Mouse (Mus musculus) liver, postnatal 0 days (tissue): ENCODE results near the gene Pex11a. TPM values are rescaled to one million over a fixed set of nuclear protein-coding genes. Genes with fewer than 3 reads are reported as not detected.
A peak's percentile ranks its signal among the peaks of the same experiment; 100 is the strongest.

Experiments used
- ATAC-seq: fragments of 200-750 bp; cut with Nextera tagmentation; 2 replicates; pipeline ENCODE4 v1.8.0; 2017; ENCODE audit warnings: mild to moderate bottlenecking, moderate library complexity
- DNase-seq: peaks from one replicate; pipeline ENCODE4 v3.0.0-alpha.2; 2016
- H3K27ac ChIP-seq: fragments of 300-500 bp; sonication (generic); 2 replicates; pipeline ENCODE4 v1.5.1; 2014; ENCODE audit warnings: antibody characterized with exemption, moderate library complexity, mild to moderate bottlenecking, low read depth
- H3K27me3 ChIP-seq: fragments of 300-500 bp; sonication (generic); 2 replicates; pipeline ENCODE4 v1.6.1; 2014; ENCODE audit warnings: low read length, control low read depth, mixed read lengths; ENCODE audit not compliant: insufficient read depth
- H3K36me3 ChIP-seq: fragments of 300-500 bp; sonication (generic); replicated peaks from 2 replicates; pipeline ENCODE4 v1.6.1; 2014; ENCODE audit warnings: mild to moderate bottlenecking, control low read depth, low read length, moderate library complexity, mixed read lengths; ENCODE audit not compliant: insufficient read depth
- H3K4me1 ChIP-seq: fragments of 300-500 bp; sonication (generic); 2 replicates; pipeline ENCODE4 v1.6.1; 2014; ENCODE audit warnings: antibody characterized with exemption, mild to moderate bottlenecking, control low read depth; ENCODE audit not compliant: insufficient read depth
- H3K4me2 ChIP-seq: fragments of 300-500 bp; sonication (generic); 2 replicates; pipeline ENCODE4 v1.6.1; 2014; ENCODE audit warnings: low read depth, mild to moderate bottlenecking, low read length, moderate library complexity, mixed read lengths
- H3K4me3 ChIP-seq: fragments of 300-500 bp; sonication (generic); 2 replicates; pipeline ENCODE4 v1.5.1; 2014; ENCODE audit warnings: low read depth, low read length
- H3K9ac ChIP-seq: fragments of 300-500 bp; sonication (generic); replicated peaks from 2 replicates; pipeline ENCODE4 v1.6.1; 2014; ENCODE audit warnings: mild to moderate bottlenecking, moderate library complexity
- H3K9me3 ChIP-seq: fragments of 300-500 bp; sonication (generic); 2 replicates; pipeline ENCODE4 v1.6.1; 2016; ENCODE audit warnings: mild to moderate bottlenecking, control low read depth, low read length, mixed read lengths
- CTCF ChIP-seq: sonication (generic); IDR thresholded peaks from 2 replicates; pipeline ENCODE4 v1.5.1; 2016; ENCODE audit warnings: antibody characterized with exemption, low read depth
- EP300 ChIP-seq: IDR thresholded peaks from 2 replicates; pipeline ENCODE4 v1.6.1; 2016; ENCODE audit warnings: antibody characterized with exemption, low read depth, mild to moderate bottlenecking
- WGBS: fragments of 180-500 bp; shearing (Covaris S2); extraction: QIAGEN DNeasy Blood & Tissue Kit; methylation state at CpG from one replicate; pipeline ENCODE4 v1.1.7; 2014; ENCODE audit not compliant: insufficient replicate concordance; 5-methylcytosine and 5-hydroxymethylcytosine counted together
- polyA plus RNA-seq: library from polyadenylated mRNA; unstranded; fragments of >200 nt; fragmentation: Nextera tagmentation; extraction: Ambion mirVana; gene quantifications from 2 replicates; pipeline ENCODE4 v1.2.1, GENCODE M21; 2015

Pex11a gene
- polyA plus RNA-seq, 1 experiment from 2014 or later, result 16.1 TPM

- WGBS, result 59% methylated on average over 5 of the region's 5 CpGs
- no peaks in the 10 kb centered on the region for H3K36me3 ChIP-seq
- DNase-seq, result no peak
- H3K27me3 ChIP-seq, result no peaks in the 10 kb centered on the region
- H3K4me3 ChIP-seq, result no peak overlapping the region
- no peak for ATAC-seq
- TF ChIP-seq EP300 (no peak), CTCF (no peak)
- no peaks in the 10 kb centered on the region; the same call in 1 of the 2 replicates for H3K4me1 ChIP-seq
- H3K4me2 ChIP-seq, result no peak overlapping the region
- no peaks in the 10 kb centered on the region for H3K9me3 ChIP-seq
- H3K9ac ChIP-seq, result no peak overlapping the region
- no peak overlapping the region for H3K27ac ChIP-seq
Observed at GRCm38 (mm10) chr7:79761124-79761876, 18.4 kb upstream of the Pex11a start.

GRCm38 (mm10) chr7:79759766-79760165, 16.8 kb upstream of the Pex11a start:
- Histone ChIP-seq H3K4me1 (no peaks in the 10 kb centered on the region; the same call in 1 of the 2 replicates), H3K9me3 (no peaks in the 10 kb centered on the region), H3K4me3 (no peak overlapping the region), H3K9ac (no peak overlapping the region), H3K27ac (no peak overlapping the region), H3K27me3 (no peaks in the 10 kb centered on the region), H3K36me3 (no peaks in the 10 kb centered on the region), H3K4me2 (no peak overlapping the region)
- DNase-seq (no peak), ATAC-seq (no peak)
- TF ChIP-seq CTCF (no peak), EP300 (no peak)

GRCm38 (mm10) chr7:79758176-79758575, 15.2 kb upstream of the Pex11a start:
- no peaks in the 10 kb centered on the region for H3K27me3 ChIP-seq
- no peak overlapping the region for H3K4me3 ChIP-seq
- H3K27ac ChIP-seq, result no peak overlapping the region
- 36% methylated on average over 6 of the region's 6 CpGs for WGBS
- H3K9ac ChIP-seq, result no peak overlapping the region
- peak; percentile 62 for DNase-seq
- H3K4me2 ChIP-seq, result no peak overlapping the region
- H3K4me1 ChIP-seq, result no peaks in the 10 kb centered on the region; the same call in 1 of the 2 replicates
- no peak for TF ChIP-seq EP300
- TF ChIP-seq CTCF, result no peak
- no peaks in the 10 kb centered on the region for H3K9me3 ChIP-seq
- peak; percentile 75 for ATAC-seq
- no peaks in the 10 kb centered on the region for H3K36me3 ChIP-seq

DNA sequence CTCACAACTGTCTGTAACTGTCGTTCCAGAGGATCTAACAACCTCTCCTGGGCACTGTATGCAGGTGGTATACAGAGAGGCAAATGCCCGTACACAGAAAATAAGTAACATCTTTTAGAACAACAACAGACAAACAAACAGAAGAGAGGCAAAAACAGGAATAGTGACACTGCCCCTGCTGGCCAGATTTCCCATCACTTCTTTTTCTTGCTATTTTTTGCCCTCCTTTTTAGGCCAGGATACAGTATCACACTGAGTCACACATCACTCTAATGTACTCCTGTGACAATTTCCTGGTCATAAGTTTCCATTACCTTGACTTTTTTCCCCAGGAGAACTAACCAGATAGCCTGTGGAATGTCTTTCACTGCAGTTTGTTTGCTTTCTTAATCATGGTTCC, 13.4 kb upstream of the Pex11a start:
- H3K27me3 ChIP-seq, result no peaks in the 10 kb centered on the region
- DNase-seq, result no peak
- no peak overlapping the region for H3K4me2 ChIP-seq
- 38% methylated on average over 2 of the region's 2 CpGs for WGBS
- H3K4me3 ChIP-seq, result no peak overlapping the region
- no peak for ATAC-seq
- H3K9ac ChIP-seq, result no peak overlapping the region
- TF ChIP-seq EP300, result no peak
- peak; percentile 32; the same call in 1 of the 2 replicates for TF ChIP-seq CTCF
- no peaks in the 10 kb centered on the region for H3K36me3 ChIP-seq
- H3K27ac ChIP-seq, result no peak overlapping the region
- no peaks in the 10 kb centered on the region for H3K9me3 ChIP-seq
- no peaks in the 10 kb centered on the region; the same call in 1 of the 2 replicates for H3K4me1 ChIP-seq

- Histone ChIP-seq H3K36me3 (no peaks in the 10 kb centered on the region), H3K4me2 (no peak overlapping the region), H3K9ac (no peak overlapping the region), H3K4me3 (no peak overlapping the region), H3K27ac (no peak overlapping the region), H3K4me1 (no peaks in the 10 kb centered on the region), H3K27me3 (no peaks in the 10 kb centered on the region), H3K9me3 (no peaks in the 10 kb centered on the region)
- ATAC-seq (no peak), DNase-seq (no peak)
- whole genome bisulfite sequencing, result 78% methylated on average over 6 of the region's 6 CpGs
- TF ChIP-seq EP300, result no peak
- TF ChIP-seq CTCF, result no peak
Observed at GRCm38 (mm10) chr7:79749511-79749910, 6.6 kb upstream of the Pex11a start.

DNA sequence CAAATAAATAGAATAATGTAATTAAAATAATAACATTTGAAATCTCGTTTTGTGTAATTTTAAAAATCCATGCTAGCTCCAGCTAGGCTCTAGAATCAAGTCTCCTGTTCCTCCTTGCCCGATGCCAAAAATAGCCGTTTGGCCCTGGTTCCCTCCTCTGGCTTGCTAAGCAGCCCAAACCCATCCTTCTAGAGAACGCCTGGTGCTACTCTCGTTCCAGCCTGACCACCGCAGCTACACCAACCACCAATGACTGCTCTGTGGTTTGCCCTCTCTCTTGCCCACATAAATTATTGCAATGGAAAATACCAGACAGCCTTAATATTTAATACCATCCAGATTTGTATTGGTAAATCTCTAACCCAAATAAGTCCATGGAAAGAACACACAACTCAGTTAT, 4.7 kb upstream of the Pex11a start:
- no peak for DNase-seq
- 64% methylated on average over 6 of the region's 6 CpGs for WGBS

More for the DNA sequence above, 4.7 kb upstream of the Pex11a start:
- Histone ChIP-seq H3K36me3 (no peaks in the 10 kb centered on the region), H3K4me2 (no peak overlapping the region), H3K4me3 (no peak overlapping the region), H3K27me3 (no peaks in the 10 kb centered on the region), H3K9ac (no peak overlapping the region), H3K9me3 (no peaks in the 10 kb centered on the region), H3K27ac (no peak overlapping the region), H3K4me1 (peaks cover 9% of the 10 kb centered on the region)
- ATAC-seq, result no peak
- no peak for TF ChIP-seq CTCF
- TF ChIP-seq EP300, result no peak
